Mouse (Mus musculus): ENCODE measurements around the gene Il1rapl2.

DNA sequence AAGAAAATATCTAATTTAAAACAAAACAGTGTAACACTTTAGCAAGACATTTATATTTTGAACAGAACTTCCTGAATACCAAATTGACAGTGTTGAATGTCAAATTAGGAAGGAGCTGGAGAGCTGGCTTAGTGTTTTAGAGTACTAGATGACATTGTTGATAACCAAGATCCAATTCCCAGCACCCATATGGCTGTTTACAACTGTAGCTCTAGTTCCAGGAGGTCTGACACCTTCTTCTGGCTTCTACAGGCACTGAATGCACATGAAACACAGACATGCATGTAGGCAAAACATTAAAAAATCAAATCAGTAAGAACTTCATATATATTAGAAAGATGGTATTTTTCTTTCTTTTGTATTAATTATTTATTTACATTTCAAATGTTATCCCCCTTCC is 353.1 kb downstream of the Il1rapl2 start:
- TF ChIP-seq POLR2A (IDR thresholded peaks at IDR 0.05; ENCODE audit: extremely low read depth, insufficient read depth, low read length) (no peak), CTCF (IDR thresholded peaks at IDR 0.05; ENCODE audit: low read depth, low read length) (no peak)

Data from liver, adult 2 months (tissue).